Comparison of ENCODE assay signal across 8 mouse cellular contexts in the genomic region with DNA sequence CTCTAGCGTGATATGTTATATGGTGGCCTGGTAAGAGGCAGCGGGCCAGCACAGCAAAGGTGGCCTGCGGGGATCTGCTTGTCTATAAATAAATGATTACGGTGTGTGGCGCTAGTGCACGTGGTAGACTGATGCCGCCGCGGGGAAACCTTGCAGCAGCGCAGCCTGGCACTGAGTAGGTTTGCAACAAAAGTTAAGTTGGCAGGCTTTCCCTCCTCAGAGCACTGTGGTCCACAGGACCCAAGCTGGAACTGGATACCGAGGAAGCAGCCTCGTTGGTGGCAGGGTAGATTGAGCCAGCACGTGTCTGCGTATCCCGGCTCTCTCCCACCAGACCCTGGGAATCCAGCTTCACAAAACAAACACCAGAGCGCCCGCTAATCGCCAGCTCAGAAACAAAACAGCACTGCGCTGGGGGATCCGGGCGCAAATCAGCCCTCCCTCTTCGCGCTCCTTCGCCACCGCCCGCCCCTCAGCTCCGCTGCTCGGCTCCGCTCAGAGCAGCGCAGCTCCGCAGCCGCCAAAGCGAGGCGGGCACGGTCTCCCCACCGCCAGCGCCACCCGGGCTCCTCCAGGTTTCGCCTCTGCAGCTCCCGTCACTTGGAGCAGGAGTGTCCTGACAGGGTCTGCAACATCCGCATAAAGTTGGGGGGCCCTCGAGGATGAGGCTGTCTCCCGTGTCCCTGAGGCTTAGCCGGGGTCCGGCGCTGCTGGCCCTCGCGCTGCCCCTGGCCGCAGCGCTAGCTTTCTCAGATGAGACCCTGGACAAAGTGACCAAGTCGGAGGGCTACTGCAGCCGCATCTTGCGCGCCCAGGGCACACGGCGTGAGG. TPM values are rescaled to one million over a fixed set of nuclear protein-coding genes. Genes with fewer than 3 reads are reported as not detected.
DNase-seq lines count a peak whose midpoint lies in the region; ATAC-seq and TF ChIP-seq lines count a peak whose summit lies in the region.

Gene Spon1 (plus strand): TSS at position 332 of the 831 bp plus-strand sequence.

- peak; percentile 42 for DNase-seq in WW6 (ENCODE audit: low read depth, low spot score)
- peak; percentile 82 for DNase-seq in cerebellum, adult 9-10 months
- peak; percentile 55 to 64 for DNase-seq in frontal cortex, postnatal 10 days (ENCODE audit: low spot score in 2 of 2)
- peak; percentile 67 for DNase-seq in heart, postnatal 4 days
- DNase-seq in left cerebral cortex, adult 2 months (ENCODE audit: extremely low spot score in 1 of 2, low spot score in 2 of 2), result peak; percentile 51 to 73
- peak; percentile 47 for DNase-seq in lung, postnatal 14 days
- DNase-seq in retina, postnatal 7 days (ENCODE audit: low read depth, low spot score), result peak; percentile 55

- TF ChIP-seq CTCF in left cerebral cortex, adult 2 months (IDR thresholded peaks at IDR 0.05), result no peak

- intact Hi-C loops in left cerebral cortex, adult 2 months (cut with DNase I), result loop anchor here (5.0 to 10.0 kb wide), 2 partner anchors 151 to 391 kb away; no protein-coding TSS in a partner anchor

- H3K4me3 ChIP-seq in left cerebral cortex, adult 2 months, result peak within 1 kb of the TSS; percentile 63

- H3K27ac ChIP-seq in left cerebral cortex, adult 2 months, result peak within 1 kb of the TSS; percentile 69

- ATAC-seq in erythroid progenitor cell, adult 5-6 weeks (replicated peaks; ENCODE audit: low FRiP score, poor library complexity, severe bottlenecking), result no peak

RNA-seq across cellular contexts. Expression of gene Spon1, which starts in this region (rescaled TPM):
- total RNA-seq in heart, postnatal 4 days (2021), result 10 to 100 TPM; 28.6 to 32.7 TPM
- total RNA-seq in left cerebral cortex, adult 2 months (2021), result 10 to 100 TPM; 36.9 to 37.1 TPM
- 0.84 TPM in 1 of 2 replicates, not detected in the other for total RNA-seq in erythroid progenitor cell, adult 5-6 weeks (2015; ENCODE audit: low replicate concordance)
- total RNA-seq in erythroid progenitor cell, adult 5-6 weeks (2017; ENCODE audit: low replicate concordance), result 0.13 TPM in 1 of 2 replicates, not detected in the other

Comparison
In these comparisons a context has a peak if more than half of its experiments do, and no peak if none do; other contexts are left out.
1. RNA of gene Spon1 (total RNA-seq): 36.9 to 37.1 TPM in left cerebral cortex, adult 2 months and 28.6 to 32.7 TPM in heart, postnatal 4 days; 0.13 to 0.84 TPM in erythroid progenitor cell, adult 5-6 weeks; every median in the first group is over 10 times any median in the second.
2. Peak in every context shown above with its lines, with median percentiles within 50 percentile points of each other: DNase-seq.